Mouse (Mus musculus) neural tube, embryonic 13.5 days (tissue): Measurements from ENCODE around the gene Crocc2. TPM values are rescaled to one million over a fixed set of nuclear protein-coding genes. Genes with fewer than 3 reads are reported as not detected.

Experiments
- ATAC-seq: fragments of 200-750 bp; cut with Nextera tagmentation; 2 replicates; pipeline ENCODE4 v1.8.0; 2017; ENCODE audit warnings: low read depth, mild to moderate bottlenecking, moderate TSS enrichment, moderate library complexity
- H3K27ac ChIP-seq: fragments of 300-500 bp; sonication (generic); replicated peaks from 2 replicates; pipeline ENCODE4 v1.5.1; 2015; ENCODE audit warnings: moderate library complexity, mild to moderate bottlenecking, inconsistent platforms
- H3K27me3 ChIP-seq: fragments of 300-500 bp; sonication (generic); 2 replicates; pipeline ENCODE4 v1.6.1; 2015; ENCODE audit warnings: mild to moderate bottlenecking, inconsistent platforms
- H3K36me3 ChIP-seq: fragments of 300-500 bp; sonication (generic); 2 replicates; pipeline ENCODE4 v1.6.1; 2015; ENCODE audit warnings: mild to moderate bottlenecking, inconsistent platforms
- H3K4me1 ChIP-seq: fragments of 300-500 bp; sonication (generic); replicated peaks from 2 replicates; pipeline ENCODE4 v1.6.1; 2015; ENCODE audit warnings: inconsistent platforms
- H3K4me2 ChIP-seq: fragments of 300-500 bp; sonication (generic); 2 replicates; pipeline ENCODE4 v1.6.1; 2015; ENCODE audit warnings: inconsistent platforms, mild to moderate bottlenecking, moderate library complexity
- H3K4me3 ChIP-seq: fragments of 300-500 bp; sonication (generic); 2 replicates; pipeline ENCODE4 v1.5.1; 2015; ENCODE audit warnings: mild to moderate bottlenecking, inconsistent platforms
- H3K9ac ChIP-seq: fragments of 300-500 bp; sonication (generic); 2 replicates; pipeline ENCODE4 v1.6.1; 2015; ENCODE audit warnings: moderate library complexity, mild to moderate bottlenecking, inconsistent platforms
- H3K9me3 ChIP-seq: fragments of 300-500 bp; sonication (generic); 2 replicates; pipeline ENCODE4 v1.6.1; 2016; ENCODE audit warnings: inconsistent platforms
- WGBS: fragments of 180-500 bp; shearing (Covaris S2); methylation state at CpG from one replicate; pipeline ENCODE4 v1.1.7; 2015; 5-methylcytosine and 5-hydroxymethylcytosine counted together
- polyA plus RNA-seq: library from polyadenylated mRNA; unstranded; fragments of >200 nt; fragmentation: Nextera tagmentation; extraction: Ambion mirVana; gene quantifications from 2 replicates; pipeline ENCODE4 v1.2.1, GENCODE M21; 2015

Crocc2 gene
- polyA plus RNA-seq, 1 experiment from 2014 or later = 0.35 TPM

DNA sequence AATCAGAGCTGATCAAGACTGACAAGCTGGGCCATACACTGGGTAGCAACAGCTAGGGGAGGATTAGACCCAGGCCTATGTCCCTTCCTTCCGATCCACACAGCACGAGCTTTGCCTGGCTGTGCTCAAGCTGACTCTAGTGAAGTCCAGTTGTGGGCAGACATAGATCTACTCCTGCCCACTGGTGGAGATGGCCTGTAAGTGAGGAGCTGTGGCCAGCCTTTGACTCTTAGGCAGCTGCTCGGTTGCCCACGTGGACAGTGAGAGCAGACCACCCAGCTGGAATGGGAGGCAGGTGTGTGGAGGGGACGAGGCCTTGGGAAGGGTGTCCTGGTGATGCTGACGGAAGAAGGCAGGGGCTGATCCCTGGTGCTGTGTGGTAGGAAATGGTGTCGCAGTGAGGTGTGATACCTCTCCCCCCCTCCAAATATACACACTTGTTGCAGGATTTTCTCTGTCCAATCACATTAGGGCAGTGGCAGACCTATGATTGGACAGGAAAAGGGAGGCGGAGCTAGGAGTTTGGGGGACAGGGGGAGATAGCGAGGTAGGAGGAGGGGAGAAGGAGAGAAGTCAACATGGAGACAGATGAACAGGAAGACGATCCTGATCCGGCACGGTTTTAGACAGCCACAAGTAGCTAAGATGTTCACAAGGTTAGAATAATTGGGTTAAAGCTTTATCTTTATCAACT lies 37.9 kb downstream of the Crocc2 start:
- Histone ChIP-seq H3K9ac (no peak overlapping the region), H3K36me3 (no peaks in the 10 kb centered on the region), H3K27me3 (no peaks in the 10 kb centered on the region), H3K27ac (no peak overlapping the region), H3K4me3 (no peak overlapping the region), H3K4me1 (peaks cover 22% of the 10 kb centered on the region), H3K9me3 (no peaks in the 10 kb centered on the region), H3K4me2 (no peak overlapping the region)
- WGBS = 64% methylated on average over 12 of the region's 12 CpGs
- no peak for ATAC-seq

DNA sequence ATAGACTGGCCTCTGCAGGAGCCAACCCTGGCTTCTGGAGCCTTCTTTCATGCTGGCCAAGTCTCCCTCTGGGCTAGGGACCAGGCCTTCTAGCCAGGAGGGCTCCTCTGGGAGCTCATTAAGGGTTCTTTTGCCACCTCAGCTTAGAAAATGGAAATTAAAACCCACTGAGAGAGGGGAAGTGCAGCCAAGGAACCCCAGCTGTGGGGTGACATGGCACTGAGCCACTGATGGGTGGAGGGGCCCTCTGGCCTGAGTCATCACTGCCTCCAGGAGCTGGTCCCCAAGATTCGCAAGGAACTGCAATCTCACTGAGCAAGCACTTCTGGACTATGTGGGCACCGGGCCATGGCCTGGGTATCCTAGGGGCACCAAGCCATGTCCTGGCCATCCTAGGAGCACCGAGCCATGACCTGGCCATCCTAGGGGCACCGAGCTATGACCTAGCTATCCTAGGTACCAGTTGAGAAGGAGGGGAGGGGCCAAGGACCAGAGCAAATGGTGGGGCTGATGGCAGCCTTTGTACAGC lies 39.1 kb downstream of the Crocc2 start:
- Histone ChIP-seq H3K4me2 (no peak overlapping the region), H3K9me3 (no peaks in the 10 kb centered on the region), H3K27ac (no peak overlapping the region), H3K4me3 (no peak overlapping the region), H3K36me3 (no peaks in the 10 kb centered on the region), H3K9ac (no peak overlapping the region), H3K4me1 (peaks cover 31% of the 10 kb centered on the region), H3K27me3 (no peaks in the 10 kb centered on the region)
- ATAC-seq = no peak
- 86% methylated on average over 4 of the region's 4 CpGs for WGBS

DNA sequence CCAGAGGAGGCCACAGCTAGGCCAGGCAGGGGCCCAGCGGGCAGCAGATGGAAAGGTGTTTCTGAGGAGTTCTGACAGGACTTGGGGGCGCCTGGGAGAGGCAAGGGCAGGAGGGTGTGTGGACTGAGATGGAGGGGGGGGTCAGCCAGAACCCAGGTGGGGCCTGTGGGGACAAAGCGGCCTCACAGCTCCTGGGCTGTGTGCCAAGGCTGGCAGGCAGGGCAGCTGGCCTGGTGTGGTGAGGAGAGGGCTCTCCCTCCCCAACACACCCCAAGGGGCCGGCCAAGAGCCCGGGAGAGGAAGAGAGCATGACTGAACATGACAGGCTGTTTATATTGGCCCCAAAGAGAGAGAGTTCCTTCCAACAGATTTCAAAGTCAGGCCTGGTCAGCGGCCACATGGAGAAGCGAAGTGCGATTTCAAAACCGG lies 41.7 kb downstream of the Crocc2 start:
- H3K9ac ChIP-seq = no peak overlapping the region
- 34% methylated on average over 9 of the region's 9 CpGs for WGBS
- ATAC-seq = peak; percentile 75
- peaks cover 38% of the 10 kb centered on the region for H3K4me1 ChIP-seq
- H3K27ac ChIP-seq = peak overlapping the region; percentile 49
- H3K36me3 ChIP-seq = no peaks in the 10 kb centered on the region
- no peaks in the 10 kb centered on the region for H3K9me3 ChIP-seq
- H3K27me3 ChIP-seq = 0 out of 2 replicates have a peak, but pooled peaks cover 3% of the 10 kb centered on the region
- H3K4me2 ChIP-seq = no peak overlapping the region
- H3K4me3 ChIP-seq = no peak overlapping the region

DNA sequence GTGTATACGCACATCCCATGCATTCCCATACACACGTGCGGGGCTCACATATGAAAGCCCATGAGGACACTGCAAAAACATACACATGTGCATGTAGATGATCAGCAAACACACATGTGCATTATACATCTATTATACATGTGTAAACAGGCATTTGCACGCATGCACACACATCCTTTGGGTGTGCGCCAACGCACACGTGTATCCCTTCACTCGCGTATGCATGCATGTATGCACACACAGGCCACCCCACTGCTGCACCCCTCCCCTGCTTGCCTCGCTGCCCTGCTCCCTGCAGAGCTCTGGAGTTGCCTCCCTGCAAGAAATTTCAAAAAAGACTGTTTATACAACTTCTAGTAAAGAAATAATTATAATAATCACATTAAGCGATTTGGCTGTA lies 42.5 kb downstream of the Crocc2 start:
- no peak for ATAC-seq
- no peaks in the 10 kb centered on the region for H3K36me3 ChIP-seq
- 79% methylated on average over 11 of the region's 11 CpGs for WGBS
- no peak overlapping the region for H3K4me3 ChIP-seq
- no peaks in the 10 kb centered on the region for H3K9me3 ChIP-seq
- 0 out of 2 replicates have a peak overlapping the region, but pooled peaks have one; percentile 49 for H3K27ac ChIP-seq
- H3K9ac ChIP-seq = no peak overlapping the region
- 0 out of 2 replicates have a peak, but pooled peaks cover 3% of the 10 kb centered on the region for H3K27me3 ChIP-seq
- no peak overlapping the region for H3K4me2 ChIP-seq
- H3K4me1 ChIP-seq = peaks cover 38% of the 10 kb centered on the region

DNA sequence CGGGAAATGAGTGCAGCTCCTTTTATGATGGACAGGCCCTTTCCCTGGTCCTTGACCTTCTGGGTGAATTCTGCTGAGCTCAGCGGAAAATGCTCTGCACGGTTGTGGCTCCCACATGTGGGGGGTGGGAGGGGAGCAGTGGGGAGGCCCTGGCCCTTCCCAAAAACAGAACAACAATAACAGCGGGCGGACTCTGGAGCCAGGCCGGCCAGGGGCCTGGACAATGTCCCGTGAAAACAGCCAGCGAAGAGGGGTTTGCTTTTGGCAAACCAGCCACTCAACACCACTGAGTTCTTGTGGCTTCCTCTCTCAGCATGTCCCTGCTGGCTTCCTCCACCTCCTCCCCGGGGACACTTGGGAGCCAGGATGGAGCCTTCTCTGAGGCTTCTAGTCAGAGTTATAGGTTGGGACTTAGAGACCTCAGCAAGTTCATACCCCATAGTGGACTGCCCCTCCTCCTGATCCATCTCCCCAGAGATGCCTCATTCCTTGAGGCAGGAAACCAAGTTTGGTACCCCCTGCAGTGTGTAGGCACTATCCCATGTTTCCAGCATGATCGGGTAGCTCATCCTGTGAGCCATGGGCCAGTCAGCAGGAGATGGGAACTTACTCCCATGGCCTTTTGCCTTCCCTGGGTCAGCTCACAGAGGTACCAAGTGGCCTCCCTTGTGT lies 43.2 kb downstream of the Crocc2 start:
- Histone ChIP-seq H3K36me3 (no peaks in the 10 kb centered on the region), H3K4me1 (peaks cover 39% of the 10 kb centered on the region), H3K27me3 (0 out of 2 replicates have a peak, but pooled peaks cover 3% of the 10 kb centered on the region), H3K9ac (no peak overlapping the region), H3K4me3 (no peak overlapping the region), H3K4me2 (no peak overlapping the region), H3K9me3 (no peaks in the 10 kb centered on the region), H3K27ac (no peak overlapping the region)
- 53% methylated on average over 10 of the region's 10 CpGs for WGBS
- no peak for ATAC-seq

DNA sequence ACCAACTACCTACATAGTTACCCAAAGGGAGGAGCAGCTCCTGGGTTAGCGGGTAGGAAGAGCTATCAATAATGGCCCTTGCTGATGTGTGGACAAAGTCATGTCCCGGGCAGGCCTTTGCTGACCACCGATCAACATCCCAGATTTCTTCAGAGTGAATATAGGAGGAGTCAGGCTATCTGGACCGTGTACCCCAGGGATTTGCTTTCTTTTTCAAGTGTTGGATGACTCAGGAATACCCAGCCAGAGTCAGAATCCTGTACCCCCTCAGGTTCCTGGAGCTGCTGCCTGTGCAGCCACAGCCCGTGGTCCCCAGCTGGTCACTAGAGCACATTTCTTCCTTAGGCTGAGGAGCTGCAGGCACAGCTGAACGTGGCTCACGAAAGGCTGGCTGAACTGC lies 43.9 kb downstream of the Crocc2 start:
- peaks cover 47% of the 10 kb centered on the region for H3K4me1 ChIP-seq
- 75% methylated on average over 7 of the region's 7 CpGs for WGBS
- no peaks in the 10 kb centered on the region for H3K9me3 ChIP-seq
- 0 out of 2 replicates have a peak, but pooled peaks cover 3% of the 10 kb centered on the region for H3K27me3 ChIP-seq
- H3K27ac ChIP-seq = no peak overlapping the region
- no peak overlapping the region for H3K4me2 ChIP-seq
- H3K9ac ChIP-seq = no peak overlapping the region
- ATAC-seq = no peak
- no peak overlapping the region for H3K4me3 ChIP-seq
- no peaks in the 10 kb centered on the region for H3K36me3 ChIP-seq

DNA sequence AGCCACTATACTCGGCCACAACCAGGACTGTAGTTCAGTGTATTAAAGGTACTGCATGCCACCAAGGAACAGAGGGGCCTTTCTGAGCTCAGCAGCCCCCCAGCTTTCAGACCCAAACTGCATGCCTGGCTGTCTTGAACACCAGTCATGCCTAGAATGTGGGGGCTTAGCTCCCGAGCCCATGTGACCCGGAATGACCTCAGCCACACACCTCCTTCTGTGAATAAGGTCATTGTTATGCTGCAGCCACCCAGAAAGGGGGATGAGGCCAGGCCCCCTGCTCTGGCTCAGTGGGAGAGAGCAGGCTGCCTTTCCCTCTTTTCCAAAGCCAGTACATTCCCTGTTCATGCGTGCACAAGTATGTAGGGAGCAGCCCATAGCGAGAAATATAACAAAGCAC lies 46.1 kb downstream of the Crocc2 start:
- Histone ChIP-seq H3K9ac (no peak overlapping the region), H3K27ac (no peak overlapping the region), H3K4me2 (no peak overlapping the region), H3K9me3 (no peaks in the 10 kb centered on the region), H3K36me3 (no peaks in the 10 kb centered on the region), H3K4me3 (no peak overlapping the region), H3K27me3 (0 out of 2 replicates have a peak, but pooled peaks cover 3% of the 10 kb centered on the region), H3K4me1 (peaks cover 49% of the 10 kb centered on the region)
- WGBS = 30% methylated on average over 5 of the region's 5 CpGs
- no peak for ATAC-seq

DNA sequence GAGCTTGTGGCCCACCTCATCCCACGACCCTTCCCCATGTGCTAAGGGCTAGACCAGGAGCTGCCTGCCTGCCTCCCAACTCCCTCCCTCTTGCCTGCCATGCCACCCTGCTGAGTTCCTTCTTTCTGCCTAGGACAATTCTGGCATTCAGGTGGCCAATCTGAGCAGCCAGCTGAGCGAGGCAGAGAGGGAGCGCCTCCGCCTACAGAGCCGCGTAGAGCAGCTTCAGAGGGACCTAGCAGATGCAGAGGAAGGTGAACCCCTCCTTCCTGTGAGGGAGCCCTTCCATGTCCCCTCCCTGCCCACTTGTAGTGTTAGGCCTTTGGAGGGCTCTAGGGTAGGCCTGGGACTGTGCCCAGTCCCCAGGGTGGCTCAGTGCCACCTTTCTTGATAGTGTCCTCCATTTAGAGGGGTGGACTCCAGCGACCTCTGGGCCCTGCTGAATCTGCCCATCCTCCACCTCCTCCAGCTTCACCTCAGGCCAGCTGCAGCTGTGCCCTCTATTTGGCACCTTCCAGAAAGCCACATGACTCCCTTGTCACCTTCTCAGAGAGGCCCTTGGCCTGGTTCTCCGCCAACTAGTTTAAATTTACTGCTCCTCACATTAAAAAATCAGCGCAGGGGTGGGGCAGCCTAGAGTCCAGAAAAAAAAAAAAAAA lies 48.4 kb downstream of the Crocc2 start:
- no peak overlapping the region for H3K9ac ChIP-seq
- 0 out of 2 replicates have a peak, but pooled peaks cover 3% of the 10 kb centered on the region for H3K27me3 ChIP-seq
- no peak overlapping the region for H3K27ac ChIP-seq
- no peak overlapping the region for H3K4me2 ChIP-seq
- peaks cover 32% of the 10 kb centered on the region for H3K4me1 ChIP-seq
- H3K9me3 ChIP-seq = no peaks in the 10 kb centered on the region
- no peak; the same call in 1 of the 2 replicates for ATAC-seq
- H3K4me3 ChIP-seq = no peak overlapping the region
- no peaks in the 10 kb centered on the region for H3K36me3 ChIP-seq
- 60% methylated on average over 9 of the region's 9 CpGs for WGBS

DNA sequence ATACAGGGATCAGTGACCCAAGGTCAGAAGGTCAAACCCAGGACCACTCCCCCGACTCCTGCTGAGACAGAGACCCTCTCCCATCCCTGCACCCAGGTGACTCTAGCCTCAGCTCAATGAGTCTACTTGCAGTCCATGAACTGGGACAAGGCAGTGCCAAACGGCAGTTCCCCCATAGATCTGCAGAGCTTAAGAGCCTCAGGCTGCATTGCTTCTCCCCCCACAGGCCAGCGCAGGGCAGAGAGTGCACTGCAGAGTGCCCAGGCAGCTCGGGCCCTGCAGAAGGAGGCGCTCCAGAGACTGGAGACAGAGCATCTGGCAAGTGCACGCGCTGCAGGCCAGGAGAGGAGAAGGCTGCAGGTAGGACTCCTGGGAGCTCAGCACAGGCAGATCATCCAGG lies 49.0 kb downstream of the Crocc2 start:
- H3K27me3 ChIP-seq = 0 out of 2 replicates have a peak, but pooled peaks cover 3% of the 10 kb centered on the region
- no peak overlapping the region for H3K4me3 ChIP-seq
- ATAC-seq = no peak
- no peak overlapping the region for H3K27ac ChIP-seq
- H3K9me3 ChIP-seq = no peaks in the 10 kb centered on the region
- peaks cover 29% of the 10 kb centered on the region; the same call in 1 of the 2 replicates for H3K4me1 ChIP-seq
- WGBS = 37% methylated on average over 7 of the region's 7 CpGs
- no peaks in the 10 kb centered on the region for H3K36me3 ChIP-seq
- no peak overlapping the region for H3K9ac ChIP-seq
- no peak overlapping the region for H3K4me2 ChIP-seq

DNA sequence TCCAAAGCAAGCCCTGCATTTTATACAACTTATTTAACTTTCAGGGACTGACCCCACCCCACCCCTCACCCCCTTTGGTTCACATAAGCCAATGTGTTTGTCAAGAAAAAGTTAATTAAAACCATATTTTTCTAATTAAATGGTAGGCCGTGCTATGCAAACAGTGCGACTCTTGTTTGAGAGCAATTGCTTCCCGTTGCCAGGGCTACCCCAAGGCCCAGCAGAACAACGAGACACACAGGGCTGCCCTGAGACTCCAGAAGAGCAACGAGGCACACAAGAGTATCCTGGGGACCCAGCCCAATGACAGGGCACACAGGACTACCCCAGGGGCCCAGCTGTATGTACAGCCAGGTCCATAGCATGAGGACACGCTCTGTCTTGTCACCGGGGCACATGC lies 52.3 kb downstream of the Crocc2 start:
- Histone ChIP-seq H3K9me3 (no peaks in the 10 kb centered on the region), H3K27me3 (peaks cover 6% of the 10 kb centered on the region), H3K36me3 (no peaks in the 10 kb centered on the region), H3K4me1 (peaks cover 47% of the 10 kb centered on the region), H3K4me3 (no peak overlapping the region), H3K9ac (no peak overlapping the region), H3K27ac (no peak overlapping the region), H3K4me2 (no peak overlapping the region)
- ATAC-seq = peak; percentile 41; the same call in 1 of the 2 replicates
- 61% methylated on average over 7 of the region's 7 CpGs for WGBS

DNA sequence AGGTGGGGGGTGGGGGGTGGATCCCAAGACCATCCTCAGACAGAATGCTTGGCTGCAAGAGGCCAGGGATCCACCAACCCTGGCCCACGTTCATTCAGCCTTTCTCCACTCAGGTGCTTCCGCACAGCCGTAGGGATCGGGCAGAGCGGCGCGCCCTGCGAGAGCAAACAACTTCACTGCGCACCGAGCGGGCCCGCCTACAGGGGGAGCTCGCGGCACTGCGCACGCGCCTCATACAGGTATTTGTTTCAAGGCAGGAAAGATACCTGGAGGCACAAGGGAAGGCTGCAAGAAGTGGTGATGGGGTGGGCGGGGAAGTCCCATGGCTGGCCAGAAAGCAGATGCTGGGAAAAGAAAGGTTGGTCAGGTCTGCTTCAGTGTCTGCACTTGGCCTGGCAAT lies 55.4 kb downstream of the Crocc2 start:
- no peak overlapping the region for H3K4me3 ChIP-seq
- H3K4me2 ChIP-seq = no peak overlapping the region
- H3K27me3 ChIP-seq = peaks cover 6% of the 10 kb centered on the region
- H3K36me3 ChIP-seq = no peaks in the 10 kb centered on the region
- H3K27ac ChIP-seq = no peak overlapping the region
- H3K9ac ChIP-seq = no peak overlapping the region
- WGBS = 5% methylated on average over 18 of the region's 18 CpGs
- no peak for ATAC-seq
- H3K9me3 ChIP-seq = no peaks in the 10 kb centered on the region
- H3K4me1 ChIP-seq = peaks cover 47% of the 10 kb centered on the region

DNA sequence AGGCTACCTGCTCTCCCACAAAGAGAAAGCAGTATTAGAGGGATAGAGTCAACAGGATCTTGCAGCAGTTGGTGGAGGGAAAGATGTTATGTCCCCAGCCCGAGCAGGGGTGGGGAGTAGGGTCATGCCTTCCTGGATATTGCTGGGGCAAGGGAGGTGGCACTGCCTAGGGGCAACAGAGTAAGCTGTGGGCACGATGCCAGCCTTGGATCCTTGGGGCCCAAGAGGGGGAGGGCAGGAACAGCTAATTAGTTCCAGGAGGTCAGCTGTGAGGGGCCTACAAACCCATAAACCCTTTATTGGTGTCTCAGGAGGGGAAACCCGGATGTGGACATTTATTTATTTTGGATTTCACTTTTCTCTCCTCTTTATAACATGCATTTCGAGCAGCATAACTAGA lies 56.7 kb downstream of the Crocc2 start:
- Histone ChIP-seq H3K4me1 (peaks cover 47% of the 10 kb centered on the region), H3K9me3 (no peaks in the 10 kb centered on the region), H3K27me3 (peaks cover 6% of the 10 kb centered on the region), H3K4me2 (no peak overlapping the region), H3K9ac (no peak overlapping the region), H3K27ac (peak overlapping the region; percentile 49; the same call in 1 of the 2 replicates), H3K4me3 (no peak overlapping the region), H3K36me3 (no peaks in the 10 kb centered on the region)
- ATAC-seq = no peak
- 32% methylated on average over 4 of the region's 4 CpGs for WGBS
